Mouse (Mus musculus) embryo, embryonic 10.5 days (tissue): ENCODE results near the gene Pgm2.

Source experiments
- DNase-seq: peaks from one replicate; pipeline ENCODE4 v3.0.0-alpha.2; 2015; ENCODE audit warnings: low spot score

Gene Pgm2

GRCm38 (mm10) chr5:64146384-64147005 is 53.7 kb downstream of the Pgm2 start:
- no peak for DNase-seq

- peak; percentile 15 for DNase-seq
These were observed 56.7 kb downstream of the Pgm2 start for GRCm38 (mm10) chr5:64149184-64150127.

- DNase-seq = no peak
These were observed 60.6 kb downstream of the Pgm2 start for GRCm38 (mm10) chr5:64153319-64153718.

GRCm38 (mm10) chr5:64155861-64156550 is 63.3 kb downstream of the Pgm2 start, which contains the start of gene Tbc1d1:
Gene Tbc1d1, plus strand, starts transcription at chr5:64156305.
- DNase-seq = peak; percentile 69

GRCm38 (mm10) chr5:64156579-64156978 is 63.8 kb downstream of the Pgm2 start:
- no peak for DNase-seq

- DNase-seq = no peak
These were observed 65.2 kb downstream of the Pgm2 start for GRCm38 (mm10) chr5:64157926-64158325.

- DNase-seq = no peak
These were observed 65.8 kb downstream of the Pgm2 start for GRCm38 (mm10) chr5:64158501-64158900.

GRCm38 (mm10) chr5:64159065-64159780 is 66.5 kb downstream of the Pgm2 start:
- DNase-seq = peak; percentile 47

- DNase-seq = peak; percentile 71
These were observed 67.3 kb downstream of the Pgm2 start for GRCm38 (mm10) chr5:64159781-64160704.

GRCm38 (mm10) chr5:64160705-64161391 is 68.1 kb downstream of the Pgm2 start:
- DNase-seq = peak; percentile 55

- DNase-seq = no peak
These were observed 69.2 kb downstream of the Pgm2 start for GRCm38 (mm10) chr5:64161917-64162316.

GRCm38 (mm10) chr5:64162582-64162981 is 69.8 kb downstream of the Pgm2 start:
- no peak for DNase-seq

- no peak for DNase-seq
These were observed 71.7 kb downstream of the Pgm2 start for GRCm38 (mm10) chr5:64164414-64164813.

- no peak for DNase-seq
These were observed 73.1 kb downstream of the Pgm2 start for GRCm38 (mm10) chr5:64165826-64166225.

GRCm38 (mm10) chr5:64168990-64169540 is 76.3 kb downstream of the Pgm2 start:
- DNase-seq = no peak

- no peak for DNase-seq
These were observed 80.1 kb downstream of the Pgm2 start for GRCm38 (mm10) chr5:64172884-64173283.

GRCm38 (mm10) chr5:64173302-64173701 is 80.6 kb downstream of the Pgm2 start:
- no peak for DNase-seq

GRCm38 (mm10) chr5:64174429-64174935 is 81.7 kb downstream of the Pgm2 start:
- DNase-seq = no peak
